Mouse (Mus musculus): ENCODE results near the gene Golga1.

DNA sequence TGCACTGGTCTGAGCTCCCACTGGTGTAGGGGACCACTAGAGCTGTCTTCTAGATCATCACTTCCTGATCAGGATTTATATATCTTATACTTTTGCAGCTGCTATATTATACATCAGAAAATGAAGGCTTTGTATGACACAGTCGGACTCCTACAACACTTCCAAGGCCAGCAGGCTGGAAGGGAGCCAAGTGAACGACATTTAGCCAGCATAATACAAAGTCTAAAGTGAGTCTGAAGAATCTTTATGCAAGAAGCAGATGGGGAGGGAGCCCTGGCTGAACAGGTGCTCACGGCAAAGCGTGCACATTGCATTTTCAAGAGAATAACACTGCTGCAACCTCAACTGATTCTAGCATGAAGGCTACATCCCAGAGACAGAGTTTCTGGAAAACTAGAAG is 72.9 kb downstream of the Golga1 start:
- TF ChIP-seq GATA1 (IDR thresholded peaks at IDR 0.05; ENCODE audit: borderline replicate concordance, low read length) = no peak
- no peak for TF ChIP-seq FLI1 (IDR thresholded peaks at IDR 0.05; ENCODE audit: low read length)

All from megakaryocyte, embryonic 14.5 days (primary cell).